In the genomic region with DNA sequence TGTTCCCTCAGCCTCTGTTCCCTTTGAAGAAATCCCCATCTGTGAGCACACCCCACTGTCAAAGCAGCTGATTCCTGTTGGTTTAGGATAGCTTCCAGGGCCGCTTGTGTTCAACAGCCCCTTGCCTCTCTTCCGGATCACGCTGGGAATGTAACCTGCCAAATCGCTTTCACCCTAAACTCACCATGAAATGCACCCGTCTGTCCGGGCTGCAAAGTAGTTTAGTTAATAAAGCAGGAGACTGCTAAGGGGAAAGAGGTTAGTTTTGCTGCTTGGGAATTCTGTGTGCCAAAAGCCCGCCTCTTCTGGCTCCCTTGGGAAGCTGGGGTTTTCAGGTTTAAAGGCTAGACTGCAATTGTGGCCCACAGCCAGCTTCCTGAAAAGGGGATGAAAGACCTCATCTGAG, we compare ENCODE assay signal across 9 mouse cellular contexts.
DNase-seq lines count a peak whose midpoint lies in the region; ATAC-seq and TF ChIP-seq lines count a peak whose summit lies in the region.
"Had no signal": no experiment of that assay in that cellular context is flagged by ENCODE, and none has a peak within 500 bp of the region (broad histone marks: within the 10 kb centered on the region; RNA-seq: fewer than 3 reads in every experiment).

No protein-coding gene starts in this region.

- H3K9ac ChIP-seq in heart, postnatal 0 days (replicated peaks; ENCODE audit: low read depth, low read length), result no peak overlapping the region
- H3K9ac ChIP-seq in neural tube, embryonic 14.5 days (replicated peaks; ENCODE audit: low read depth, low read length), result no peak overlapping the region
- H3K9ac ChIP-seq: liver, embryonic 14.5 days had no signal

- TF ChIP-seq EP300 in heart, postnatal 0 days (IDR thresholded peaks at IDR 0.05; ENCODE audit: low read depth), result no peak

- no peaks in the 10 kb centered on the region for H3K27me3 ChIP-seq in heart, postnatal 0 days (ENCODE audit: control insufficient read depth, insufficient read depth, low read length)
- H3K27me3 ChIP-seq in neural tube, embryonic 14.5 days (ENCODE audit: control insufficient read depth, insufficient read depth, low read length), result no peaks in the 10 kb centered on the region

- H3K4me3 ChIP-seq in embryonic fibroblast, embryonic 13.5 days (ENCODE audit: insufficient read depth, low read length), result no peak overlapping the region
- H3K4me3 ChIP-seq in heart, postnatal 0 days (ENCODE audit: low read depth, low read length), result no peak overlapping the region
- H3K4me3 ChIP-seq in neural tube, embryonic 14.5 days (ENCODE audit: low read depth, low read length), result no peak overlapping the region

- H3K36me3 ChIP-seq in heart, postnatal 0 days (replicated peaks; ENCODE audit: control insufficient read depth, insufficient read depth, low read length), result no peaks in the 10 kb centered on the region
- no peaks in the 10 kb centered on the region for H3K36me3 ChIP-seq in neural tube, embryonic 14.5 days (ENCODE audit: control insufficient read depth, insufficient read depth, low read length)

- 12% methylated on average over 7 of the region's 7 CpGs for WGBS in heart, postnatal 0 days
- WGBS in neural tube, embryonic 14.5 days, result 3% methylated on average over 7 of the region's 7 CpGs

- no peak for TF ChIP-seq CTCF in embryonic fibroblast, embryonic 13.5 days (IDR thresholded peaks at IDR 0.05; ENCODE audit: borderline replicate concordance, insufficient read depth, low read length)
- no peak for TF ChIP-seq CTCF in heart, postnatal 0 days (IDR thresholded peaks at IDR 0.05; ENCODE audit: low read depth)

- DNase-seq in right cerebral cortex, postnatal 10 days (ENCODE audit: low spot score in 2 of 2), result peak; percentile 48 to 54
- no peak for DNase-seq in right cerebral cortex, postnatal 25 days
- DNase-seq in heart, postnatal 0 days (ENCODE audit: low spot score), result peak; percentile 36
- peak; percentile 61 to 68 for DNase-seq in kidney, postnatal 4 days
- no peak for DNase-seq in spleen, adult 12 weeks (ENCODE audit: low spot score)
- no peak for DNase-seq in thymus, postnatal 0 days (ENCODE audit: low spot score)

- peaks cover 6% of the 10 kb centered on the region for H3K4me1 ChIP-seq in embryonic fibroblast, embryonic 13.5 days (ENCODE audit: control insufficient read depth, insufficient read depth, low read length)
- no peaks in the 10 kb centered on the region for H3K4me1 ChIP-seq in heart, postnatal 0 days (ENCODE audit: control insufficient read depth, insufficient read depth)
- no peaks in the 10 kb centered on the region for H3K4me1 ChIP-seq in neural tube, embryonic 14.5 days (ENCODE audit: control insufficient read depth, insufficient read depth, low read length)

- H3K4me2 ChIP-seq in heart, postnatal 0 days (ENCODE audit: low read depth, low read length), result peak overlapping the region; percentile 44
- H3K4me2 ChIP-seq in neural tube, embryonic 14.5 days (ENCODE audit: low read depth, low read length), result no peak overlapping the region

- H3K9me3 ChIP-seq in heart, postnatal 0 days (replicated peaks; ENCODE audit: control insufficient read depth, low read length), result no peaks in the 10 kb centered on the region
- no peaks in the 10 kb centered on the region for H3K9me3 ChIP-seq in neural tube, embryonic 14.5 days (ENCODE audit: control insufficient read depth, low read length)

- TF ChIP-seq POLR2A in embryonic fibroblast, embryonic 13.5 days (IDR thresholded peaks at IDR 0.05; ENCODE audit: low read depth, low read length), result no peak

- H3K27ac ChIP-seq in embryonic fibroblast, embryonic 13.5 days (ENCODE audit: insufficient read depth, low read length), result peak overlapping the region; percentile 12
- H3K27ac ChIP-seq in heart, postnatal 0 days (ENCODE audit: low read depth), result no peak overlapping the region
- no peak overlapping the region for H3K27ac ChIP-seq in neural tube, embryonic 14.5 days (ENCODE audit: low read depth, low read length)
- H3K27ac ChIP-seq: liver, embryonic 14.5 days had no signal

- no peak for ATAC-seq in heart, postnatal 0 days (ENCODE audit: insufficient read depth, low read depth)
- ATAC-seq in neural tube, embryonic 14.5 days (ENCODE audit: low read depth), result peak; percentile 85

Comparison
In these comparisons a context has a peak if more than half of its experiments do, and no peak if none do; other contexts are left out.
1. DNase-seq: peak in right cerebral cortex, postnatal 10 days (2 of 2), heart, postnatal 0 days (single experiment) and kidney, postnatal 4 days (2 of 2); none in right cerebral cortex, postnatal 25 days (single experiment), spleen, adult 12 weeks (single experiment) and thymus, postnatal 0 days (single experiment).